Mouse (Mus musculus) olfactory bulb, adult 2 months (tissue): ENCODE results near the gene Ssh1. TPM values are rescaled to one million over a fixed set of nuclear protein-coding genes. Genes with fewer than 3 reads are reported as not detected.

Experiments
- H3K27ac ChIP-seq: fragments of 200-500 bp; 2 replicates; pipeline ENCODE4 v1.5.1; 2012; ENCODE audit warnings: low read depth, low read length; ENCODE audit not compliant: insufficient read depth
- H3K4me1 ChIP-seq: fragments of 200-500 bp; 2 replicates; pipeline ENCODE4 v1.6.1; 2012; ENCODE audit warnings: low read length; ENCODE audit not compliant: control insufficient read depth, insufficient read depth
- H3K4me3 ChIP-seq: fragments of 200-500 bp; 2 replicates; pipeline ENCODE4 v1.5.1; 2012; ENCODE audit warnings: mild to moderate bottlenecking, low read depth, low read length, moderate library complexity; ENCODE audit not compliant: insufficient read depth
- CTCF ChIP-seq: fragments of 200-500 bp; IDR thresholded peaks from 2 replicates; pipeline ENCODE4 v1.5.1; 2012; ENCODE audit warnings: low read depth, mild to moderate bottlenecking, low read length, moderate library complexity; ENCODE audit not compliant: insufficient read depth
- POLR2A ChIP-seq: fragments of 200-500 bp; IDR thresholded peaks from 2 replicates; pipeline ENCODE4 v1.6.1; 2012; ENCODE audit warnings: mild to moderate bottlenecking, low read depth, low read length, moderate library complexity; ENCODE audit not compliant: insufficient read depth
- WGBS: fragments of 180-500 bp; shearing (Covaris S2); methylation state at CpG from one replicate; pipeline ENCODE4 v1.1.7; 2018; 5-methylcytosine and 5-hydroxymethylcytosine counted together
- polyA plus RNA-seq: library from polyadenylated mRNA; stranded (reverse); fragments of >200 nt; gene quantifications from 2 replicates; pipeline ENCODE4 v1.2.4, GENCODE M21; 2012; ENCODE audit warnings: low replicate concordance; ENCODE audit not compliant: missing spikeins, insufficient read depth, insufficient read length

Ssh1 gene
- polyA plus RNA-seq, 1 experiment: not detected

DNA sequence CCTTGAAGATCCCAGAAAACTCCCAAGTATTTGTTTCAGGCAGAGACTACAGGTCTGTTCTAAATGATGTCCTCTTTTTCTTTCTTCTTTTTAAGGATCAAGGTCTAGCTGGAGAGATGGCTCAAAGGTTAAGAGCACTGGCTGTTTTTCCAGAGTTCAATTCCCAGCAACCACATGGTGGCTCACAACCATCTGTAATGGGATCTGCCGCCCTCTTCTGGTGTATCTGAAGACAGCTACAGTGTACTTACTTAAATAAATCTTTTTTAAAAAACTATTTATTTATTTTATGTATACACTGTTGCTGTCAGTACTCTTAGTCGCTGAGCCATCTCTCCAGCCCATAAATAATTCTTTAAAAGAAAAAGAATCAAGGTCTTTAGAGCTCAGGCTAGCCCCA lies 46.4 kb downstream of the Ssh1 start:
- WGBS: 80% methylated on average over 2 of the region's 2 CpGs

DNA sequence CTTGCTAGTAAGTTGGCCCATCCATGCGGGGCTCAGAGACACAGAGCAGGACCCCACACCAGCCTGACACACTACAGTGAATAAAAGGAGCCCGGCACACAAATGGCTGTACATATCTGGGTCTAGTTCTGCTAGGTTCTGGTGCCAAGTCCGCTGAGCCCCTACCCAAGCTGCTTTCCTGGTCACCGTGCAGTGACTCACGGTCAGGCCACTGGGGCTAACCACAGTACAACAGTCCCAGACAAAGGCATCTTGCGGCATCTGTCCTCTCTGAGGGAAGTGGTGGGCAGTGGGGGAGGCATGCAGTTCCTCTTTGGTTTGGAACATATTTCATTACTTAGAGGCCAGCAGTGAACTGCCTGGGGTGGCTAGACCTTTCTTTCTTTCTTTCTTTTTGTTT lies 48.6 kb downstream of the Ssh1 start:
- Histone ChIP-seq H3K4me3 (no peak overlapping the region), H3K27ac (no peak overlapping the region), H3K4me1 (no peaks in the 10 kb centered on the region; the same call in 1 of the 2 replicates)
- 91% methylated on average over 6 of the region's 6 CpGs for WGBS
- no peak for TF ChIP-seq POLR2A
- no peak for TF ChIP-seq CTCF

More for the DNA sequence above, 46.4 kb downstream of the Ssh1 start:
- no peak for TF ChIP-seq CTCF
- TF ChIP-seq POLR2A: no peak
- peaks cover 8% of the 10 kb centered on the region; the same call in 1 of the 2 replicates for H3K4me1 ChIP-seq
- no peak overlapping the region for H3K4me3 ChIP-seq
- H3K27ac ChIP-seq: no peak overlapping the region

DNA sequence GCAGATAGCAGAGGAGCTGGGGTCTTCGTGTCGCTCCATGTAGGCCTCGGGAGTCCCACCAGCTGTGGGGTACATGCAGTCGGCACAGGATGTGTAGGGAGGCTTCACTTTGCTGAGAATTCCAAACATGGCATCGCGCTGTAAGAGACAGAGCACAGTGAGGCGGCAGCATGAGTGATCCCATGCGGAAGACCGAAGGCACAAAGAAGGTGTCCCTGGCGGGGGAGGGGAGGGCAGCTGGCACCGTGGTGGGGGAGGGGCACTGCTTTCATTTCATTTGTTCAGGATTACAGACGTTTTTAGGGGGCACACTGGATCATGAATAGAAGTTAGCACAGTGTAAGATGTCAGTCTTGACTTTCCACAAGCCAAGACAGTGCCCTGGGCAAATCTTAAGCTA lies 50.4 kb downstream of the Ssh1 start:
- 77% methylated on average over 12 of the region's 12 CpGs for WGBS
- Histone ChIP-seq H3K27ac (no peak overlapping the region), H3K4me3 (no peak overlapping the region), H3K4me1 (peaks cover 10% of the 10 kb centered on the region)
- no peak for TF ChIP-seq CTCF
- TF ChIP-seq POLR2A: no peak

DNA sequence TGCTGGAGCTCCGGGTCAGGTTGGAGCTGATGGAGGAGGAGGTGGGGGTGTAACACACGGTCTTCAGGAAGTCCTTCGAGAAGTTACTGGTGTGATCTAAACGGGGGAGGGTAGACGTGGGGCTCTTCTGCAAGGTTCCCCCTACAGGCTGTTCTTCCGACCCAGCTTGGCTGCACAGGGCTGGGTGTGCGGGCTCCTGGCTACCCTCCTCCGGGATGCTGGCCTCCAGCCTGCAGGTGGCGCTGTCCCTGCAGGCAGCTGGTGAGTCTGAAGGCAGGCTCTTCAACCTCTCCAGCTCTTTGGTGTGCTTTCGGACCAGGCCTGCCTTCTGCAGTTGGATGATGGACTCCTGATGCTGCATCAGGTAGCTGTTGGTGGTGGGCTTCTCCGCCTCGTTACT lies 51.1 kb downstream of the Ssh1 start:
- H3K27ac ChIP-seq: no peak overlapping the region
- WGBS: 95% methylated on average over 12 of the region's 12 CpGs
- H3K4me3 ChIP-seq: no peak overlapping the region
- TF ChIP-seq POLR2A: no peak
- no peak for TF ChIP-seq CTCF
- H3K4me1 ChIP-seq: peaks cover 17% of the 10 kb centered on the region

DNA sequence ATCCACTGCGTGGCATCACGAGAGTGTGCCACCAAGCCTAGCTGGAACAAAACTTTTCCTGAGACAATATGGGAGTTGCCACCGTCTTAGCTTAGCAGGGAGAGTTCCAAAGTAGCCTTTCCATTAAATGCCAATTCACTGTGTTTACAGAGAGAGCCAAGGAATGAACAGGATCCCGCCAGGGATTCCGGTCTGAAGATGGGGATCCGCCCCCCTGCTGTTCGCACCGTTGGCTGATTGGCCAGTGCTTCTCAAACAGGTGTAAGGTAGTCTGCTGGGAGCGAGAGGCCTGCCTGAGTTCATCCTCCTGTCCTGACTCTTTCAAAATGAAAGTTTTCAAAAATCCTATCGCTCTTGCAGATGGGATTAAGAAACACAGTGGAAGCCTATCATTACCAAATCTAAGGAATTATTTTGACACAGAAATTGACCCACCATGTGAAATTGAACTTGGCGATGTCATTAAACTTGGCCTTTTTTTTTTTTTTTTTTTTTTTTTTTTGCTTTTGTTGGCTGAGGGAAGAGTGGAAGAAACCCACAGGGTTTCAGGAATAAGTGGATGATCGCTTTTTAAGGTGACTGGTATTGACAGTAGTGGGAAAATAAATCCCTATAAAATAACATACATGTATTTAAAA lies 54.3 kb downstream of the Ssh1 start:
- Histone ChIP-seq H3K4me3 (no peak overlapping the region), H3K4me1 (peaks cover 25% of the 10 kb centered on the region), H3K27ac (no peak overlapping the region)
- 72% methylated on average over 12 of the region's 12 CpGs for WGBS
- TF ChIP-seq CTCF: no peak
- no peak for TF ChIP-seq POLR2A

DNA sequence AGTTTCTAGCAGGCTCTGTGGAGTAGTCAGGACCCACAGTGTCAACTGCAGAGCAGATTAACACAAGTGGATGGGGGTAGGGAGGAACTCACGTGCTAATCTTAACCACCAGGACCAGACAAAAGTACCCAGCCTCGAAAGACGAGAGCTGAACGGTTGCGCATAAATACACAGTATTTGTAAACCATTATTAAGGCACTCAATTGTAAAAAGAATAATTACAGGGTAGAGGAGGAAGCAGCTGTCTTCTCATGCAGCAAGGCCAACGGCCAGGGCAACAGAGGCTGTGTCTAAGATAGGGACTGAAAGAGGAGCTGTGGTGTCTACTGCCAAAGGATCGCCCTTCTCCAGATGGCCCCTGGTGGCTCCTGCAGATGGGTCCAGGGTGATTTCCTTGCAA lies 56.0 kb downstream of the Ssh1 start:
- WGBS: 15% methylated on average over 7 of the region's 7 CpGs
- no peak overlapping the region for H3K4me3 ChIP-seq
- TF ChIP-seq POLR2A: no peak
- no peak for TF ChIP-seq CTCF
- H3K4me1 ChIP-seq: peaks cover 25% of the 10 kb centered on the region
- H3K27ac ChIP-seq: 0 out of 2 replicates have a peak overlapping the region, but pooled peaks have one; percentile 1

DNA sequence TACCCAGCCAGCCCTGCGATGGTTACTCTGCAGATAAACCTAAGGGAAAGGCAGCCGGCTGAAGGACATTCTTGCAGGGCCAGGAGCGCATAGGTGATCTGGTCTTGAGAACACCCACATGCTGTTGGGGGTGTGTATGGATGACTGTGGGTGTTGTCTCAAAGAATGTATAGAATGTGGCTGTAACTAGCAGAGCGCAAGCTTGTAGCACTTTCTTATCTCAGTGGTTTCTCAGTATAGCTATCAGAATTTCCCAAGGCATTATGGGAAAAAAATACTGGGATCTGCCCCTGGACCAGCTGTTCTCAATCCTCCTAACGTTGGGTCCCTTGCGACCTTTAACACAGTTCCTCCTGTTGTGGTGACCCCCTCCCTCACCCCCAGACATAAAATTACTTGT lies 59.8 kb downstream of the Ssh1 start:
- TF ChIP-seq POLR2A: no peak
- no peak for TF ChIP-seq CTCF
- no peak overlapping the region for H3K4me3 ChIP-seq
- peaks cover 25% of the 10 kb centered on the region for H3K4me1 ChIP-seq
- WGBS: 83% methylated on average over 6 of the region's 6 CpGs
- no peak overlapping the region for H3K27ac ChIP-seq

DNA sequence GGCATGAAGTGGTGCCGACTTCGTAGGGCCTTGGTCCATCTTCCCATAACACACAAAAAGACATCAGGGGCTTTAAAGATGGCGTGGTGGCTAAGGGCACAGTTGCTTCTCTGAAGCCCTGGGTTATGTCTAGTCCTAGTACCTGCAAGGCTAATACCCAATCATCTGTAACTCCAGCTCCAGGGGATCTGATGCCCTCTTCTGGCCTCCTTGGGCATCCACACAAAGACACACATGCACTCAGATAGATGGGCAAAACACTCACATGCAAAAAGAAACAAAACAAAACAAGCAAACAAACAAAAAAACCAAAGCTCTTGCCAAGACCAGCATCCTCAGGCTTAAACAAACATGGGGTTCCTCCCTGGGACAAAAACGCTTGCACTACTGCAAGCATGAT lies 60.2 kb downstream of the Ssh1 start:
- TF ChIP-seq CTCF: no peak
- TF ChIP-seq POLR2A: no peak
- WGBS: 87% methylated on average over 4 of the region's 4 CpGs
- peaks cover 21% of the 10 kb centered on the region for H3K4me1 ChIP-seq
- no peak overlapping the region for H3K27ac ChIP-seq
- H3K4me3 ChIP-seq: no peak overlapping the region

DNA sequence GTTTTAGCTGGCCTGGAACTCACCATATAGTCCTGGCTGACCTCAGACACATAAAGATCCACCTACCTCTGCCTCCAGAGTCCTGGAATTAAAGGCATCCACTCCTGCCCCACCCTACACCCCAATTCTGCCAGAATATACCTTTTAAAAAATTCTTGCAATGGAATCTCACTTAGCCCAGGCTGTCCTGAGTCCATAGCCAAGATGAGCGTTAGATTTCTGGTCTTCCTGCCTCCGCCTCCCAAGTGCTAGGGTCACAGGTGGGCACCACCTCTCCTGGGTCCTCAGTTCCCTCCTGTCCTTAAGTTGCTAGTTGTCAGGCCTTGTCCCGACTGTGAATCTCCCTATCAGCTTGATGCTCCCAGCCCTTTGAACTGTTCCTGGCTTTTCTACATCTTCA lies 61.4 kb downstream of the Ssh1 start:
- Histone ChIP-seq H3K4me3 (no peak overlapping the region), H3K27ac (no peak overlapping the region), H3K4me1 (peaks cover 10% of the 10 kb centered on the region)
- TF ChIP-seq POLR2A (no peak), CTCF (no peak)
- WGBS: 92% methylated on average over 3 of the region's 3 CpGs
